Mouse (Mus musculus): ENCODE measurements at regions not wholly inside any gene's neighbourhood (a gene's known extent, or its start where the extent isn't known, plus 50 kb on each side); places are given as distances from the start of the nearest gene placed in this dataset.

DNA sequence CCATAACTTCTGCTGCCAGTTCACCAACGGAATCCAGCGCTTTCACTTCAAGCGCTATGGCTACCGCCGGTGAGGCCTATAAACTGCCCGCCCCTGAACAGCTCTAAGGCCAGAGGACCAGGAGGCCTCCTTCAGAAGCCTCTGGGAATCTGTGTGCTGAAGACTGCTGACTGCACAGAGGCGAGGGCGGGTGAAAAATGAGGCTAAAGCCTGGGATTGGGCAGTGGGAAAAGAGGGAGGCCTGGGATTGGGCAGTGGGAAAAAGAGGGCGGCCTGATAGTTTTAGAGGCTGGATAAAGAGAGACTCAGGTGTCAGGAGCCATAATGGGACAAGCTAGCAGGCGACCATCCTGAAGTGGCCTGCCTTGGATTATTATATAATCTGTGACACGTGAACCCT lies 80.8 kb downstream of the Plekhb2 start:
- no peak for DNase-seq

- DNase-seq = no peak
Measured at GRCm38 (mm10) chr1:34943196-34943595, 93.4 kb downstream of the Plekhb2 start.

DNA sequence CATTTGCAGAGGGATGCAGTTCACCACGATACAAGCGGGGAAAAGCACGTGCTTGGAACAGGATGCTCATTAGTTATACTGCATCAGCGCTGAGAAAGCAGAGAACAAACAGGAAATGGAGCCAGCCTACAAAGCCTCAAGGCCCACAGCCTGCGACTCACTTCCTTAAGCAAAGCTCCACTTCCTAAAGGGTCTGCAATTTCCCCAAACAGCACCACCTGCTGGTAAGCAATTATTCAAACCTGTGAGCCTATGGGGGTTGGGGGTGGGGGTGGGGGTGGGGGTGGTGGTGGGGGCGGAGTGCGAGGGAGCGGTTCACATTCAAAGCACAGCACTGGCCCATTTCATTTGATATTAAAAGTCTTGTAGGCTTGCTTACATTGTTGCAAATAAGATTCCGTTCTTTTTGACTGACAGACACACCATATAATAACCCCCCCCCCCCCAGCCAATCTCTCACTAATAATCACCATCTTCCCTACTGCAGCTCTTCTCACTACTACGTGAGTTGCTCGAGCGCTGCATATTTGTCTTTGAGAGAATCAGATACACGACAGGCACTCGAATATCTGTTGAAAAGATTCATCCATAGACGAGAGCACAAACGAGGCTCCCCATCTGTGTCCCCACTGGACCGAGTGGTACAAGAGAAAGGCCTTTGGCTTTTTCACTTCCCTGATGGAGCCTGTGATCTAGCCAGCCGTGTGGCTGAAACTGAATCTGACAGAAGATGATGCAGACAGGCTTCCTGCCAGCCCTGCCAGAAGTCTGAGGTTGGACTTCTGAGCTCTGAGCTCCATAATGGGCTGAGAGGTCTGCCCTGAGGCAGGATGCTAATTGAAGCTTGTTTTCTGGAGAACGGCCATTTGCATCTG lies 112.1 kb downstream of the Plekhb2 start:
- DNase-seq = no peak

DNA sequence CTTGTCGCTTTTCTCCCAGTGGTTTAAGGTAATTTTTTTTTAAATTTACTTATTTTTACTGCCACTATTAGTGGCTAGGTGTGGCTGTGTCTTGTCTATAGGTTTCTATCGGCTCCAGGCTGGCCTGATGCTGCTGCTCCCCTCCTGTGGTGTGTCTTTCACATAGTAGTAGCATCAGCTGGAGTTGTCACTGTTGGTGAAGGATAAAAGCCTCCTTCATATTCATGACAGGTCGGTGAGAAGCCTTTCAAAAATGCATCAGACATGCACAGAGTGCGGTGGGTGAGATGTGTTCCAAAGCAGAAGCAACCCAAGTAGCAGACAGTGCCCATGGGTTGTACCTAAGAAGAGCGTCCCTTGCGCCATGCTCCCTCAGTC lies 112.7 kb downstream of the Plekhb2 start:
- DNase-seq = no peak

DNA sequence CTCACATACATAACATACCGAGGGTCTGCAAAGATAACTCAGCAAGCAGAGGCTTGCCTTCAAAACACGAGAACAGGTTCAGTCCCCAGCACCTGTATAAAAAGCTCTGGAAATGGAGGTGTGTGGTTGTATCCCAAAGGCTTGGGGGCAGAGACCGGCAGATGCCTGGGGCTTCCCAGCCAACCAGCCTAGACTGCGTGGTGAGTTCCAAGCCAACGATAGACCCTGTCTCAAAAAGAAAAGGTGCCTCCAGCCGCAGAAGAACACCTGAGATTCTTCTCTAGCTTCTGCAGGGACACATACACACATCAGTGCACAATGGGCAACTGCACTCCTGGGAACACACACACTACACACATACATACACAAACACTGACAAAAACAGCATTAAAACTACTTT lies 125.0 kb downstream of the Plekhb2 start:
- DNase-seq = no peak

- DNase-seq = no peak
Measured at GRCm38 (mm10) chr1:34978156-34978555, 128.4 kb downstream of the Plekhb2 start.

- no peak for DNase-seq
Measured at GRCm38 (mm10) chr1:34979350-34979749, 129.6 kb downstream of the Plekhb2 start.

DNA sequence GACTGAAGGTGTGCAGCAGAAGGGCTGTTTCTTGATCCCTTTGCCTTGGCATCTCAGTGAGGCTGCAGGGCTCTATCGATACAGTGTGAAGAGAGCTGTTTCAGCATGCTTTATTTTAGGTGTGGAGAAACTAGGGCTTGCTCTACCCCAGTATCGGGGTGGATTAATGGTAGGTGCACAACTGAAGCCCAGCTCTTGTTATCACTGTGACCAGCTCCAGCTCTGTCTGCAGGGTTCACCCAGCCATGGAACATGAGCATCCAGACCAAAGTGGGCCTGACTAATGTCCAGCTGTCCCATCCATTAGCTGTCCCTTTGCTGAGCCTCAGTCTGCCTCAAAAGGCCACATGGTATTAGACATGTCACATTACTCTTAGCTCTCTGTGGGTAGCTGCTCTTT lies 132.2 kb downstream of the Plekhb2 start:
- DNase-seq = no peak

DNA sequence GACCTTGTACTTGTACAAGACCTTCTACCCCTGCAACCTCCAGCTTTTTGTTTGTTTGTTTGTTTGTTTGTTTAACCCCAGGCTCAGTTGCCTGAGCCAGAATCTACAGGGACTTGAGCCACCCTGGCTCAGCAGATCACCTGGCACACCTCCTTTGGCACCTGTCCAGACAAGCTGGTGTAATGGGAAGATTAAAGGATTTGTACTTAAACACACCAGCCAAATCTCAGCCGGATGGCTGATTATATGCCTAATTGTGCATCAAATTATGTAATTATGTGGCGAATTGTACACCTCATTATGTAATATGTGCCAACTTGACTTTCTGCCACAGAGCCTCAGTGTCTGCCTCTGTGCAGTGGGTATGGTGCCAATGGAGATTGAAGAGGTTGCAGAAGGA lies 133.2 kb downstream of the Plekhb2 start:
- DNase-seq = no peak

GRCm38 (mm10) chr1:34986861-34987260 lies 137.1 kb downstream of the Plekhb2 start:
- no peak for DNase-seq

DNA sequence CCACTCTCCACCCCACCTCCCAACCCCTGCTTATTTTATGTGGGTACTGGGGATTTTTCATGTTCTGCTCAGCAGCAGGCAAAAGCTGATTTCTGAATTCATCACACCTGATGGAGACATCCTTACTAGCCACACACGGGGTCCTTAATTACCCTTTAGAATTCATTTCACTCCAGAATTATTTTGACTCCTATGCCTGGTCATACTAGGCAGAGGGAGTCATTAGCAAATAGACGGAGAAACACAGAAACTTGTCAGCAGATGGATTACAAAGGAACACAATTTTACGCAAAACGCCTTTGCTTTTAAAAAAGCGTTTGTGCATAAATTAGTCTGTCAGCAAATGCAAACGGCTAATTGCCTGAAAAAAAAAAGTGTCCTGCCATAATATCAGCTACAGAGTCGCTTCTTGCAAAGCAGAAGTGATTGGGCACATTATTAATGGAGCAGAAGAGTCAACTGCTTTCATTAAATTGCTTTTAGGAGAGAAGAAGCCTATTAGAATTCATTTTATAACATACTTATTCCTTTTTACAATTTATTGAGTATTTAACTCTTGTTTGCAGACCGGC lies 138.0 kb downstream of the Plekhb2 start:
- no peak for DNase-seq

DNA sequence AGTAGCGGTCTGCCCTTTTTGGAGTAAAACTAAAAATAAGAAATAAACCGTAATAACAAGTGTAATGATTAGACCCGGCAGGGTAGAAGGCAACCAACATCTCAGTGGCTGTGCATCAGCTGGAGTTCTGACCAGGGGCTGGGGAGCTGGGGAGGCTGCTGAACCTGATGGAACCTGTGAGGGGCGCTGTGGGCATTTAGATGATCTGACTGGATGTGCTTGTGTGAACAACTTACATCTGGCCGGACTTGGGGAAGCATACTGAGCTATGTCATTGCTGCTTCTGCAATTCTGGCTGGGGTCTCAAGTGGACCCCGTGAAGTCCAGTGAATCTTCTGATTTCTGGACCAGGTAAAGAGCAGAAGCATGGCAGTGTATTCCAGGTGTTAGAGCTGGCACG lies 138.4 kb downstream of the Plekhb2 start:
- DNase-seq = no peak

- DNase-seq = no peak
Measured at GRCm38 (mm10) chr1:35000801-35001200, 151.0 kb downstream of the Plekhb2 start.

- DNase-seq = peak; percentile 16
Measured at GRCm38 (mm10) chr1:35017471-35017870, 167.7 kb downstream of the Plekhb2 start.

DNA sequence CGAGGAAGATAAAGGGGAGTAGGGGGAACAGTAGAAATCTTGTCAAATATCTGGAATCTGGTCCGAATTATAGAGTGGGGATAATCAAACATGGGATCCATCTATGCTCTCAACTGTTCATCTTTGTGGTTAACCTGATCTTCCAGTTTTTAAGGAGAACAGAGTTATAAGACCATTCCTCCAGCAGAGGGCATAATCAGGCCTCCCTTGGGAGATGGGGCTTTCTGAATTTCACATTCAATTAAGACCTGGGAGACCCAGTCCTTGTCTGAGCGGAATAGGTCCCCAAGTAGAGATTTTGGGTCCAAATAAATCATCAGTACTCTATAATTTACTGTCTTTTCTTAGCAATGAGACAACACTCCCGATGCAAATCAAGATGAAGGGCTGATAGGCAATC lies 182.8 kb downstream of the Plekhb2 start:
- DNase-seq = no peak

GRCm38 (mm10) chr1:35072811-35073210 lies 223.0 kb downstream of the Plekhb2 start:
- DNase-seq = no peak

GRCm38 (mm10) chr1:35094873-35095272 lies 245.1 kb downstream of the Plekhb2 start:
- no peak for DNase-seq

GRCm38 (mm10) chr1:35095785-35096184 lies 246.0 kb downstream of the Plekhb2 start:
- DNase-seq = no peak

DNA sequence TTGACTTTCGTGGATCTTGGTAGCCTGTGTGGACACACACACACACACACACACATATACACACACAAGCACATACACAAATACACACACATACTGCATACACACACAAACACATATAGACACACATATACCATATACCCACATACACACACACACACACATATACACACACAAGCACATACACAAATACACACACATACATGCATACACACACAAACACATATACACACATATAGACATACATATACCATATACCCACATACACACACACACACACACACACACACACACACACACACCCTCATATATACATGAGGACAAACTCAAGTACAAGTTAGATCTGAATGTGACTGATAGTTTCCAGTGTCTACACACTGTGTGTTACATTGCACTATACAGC lies 256.9 kb downstream of the Plekhb2 start:
- DNase-seq = no peak

DNA sequence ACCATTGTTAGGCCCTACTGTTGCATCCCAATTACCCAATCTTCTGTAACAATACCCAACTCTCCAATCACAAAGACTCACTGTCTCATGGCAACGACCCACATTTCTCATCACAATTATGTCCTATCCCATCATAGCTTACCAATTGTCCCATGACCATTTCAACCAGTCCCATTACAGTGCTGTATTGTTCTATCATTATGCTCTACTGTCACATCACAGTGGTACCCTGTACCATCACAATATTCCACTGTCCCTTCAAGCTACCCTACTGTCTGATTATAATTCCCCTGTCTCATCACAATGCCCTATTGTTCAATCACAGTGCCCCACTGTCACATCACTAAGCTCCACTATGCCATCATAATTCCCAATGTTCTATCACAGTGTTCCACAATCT lies 260.0 kb downstream of the Plekhb2 start:
- no peak for DNase-seq

DNA sequence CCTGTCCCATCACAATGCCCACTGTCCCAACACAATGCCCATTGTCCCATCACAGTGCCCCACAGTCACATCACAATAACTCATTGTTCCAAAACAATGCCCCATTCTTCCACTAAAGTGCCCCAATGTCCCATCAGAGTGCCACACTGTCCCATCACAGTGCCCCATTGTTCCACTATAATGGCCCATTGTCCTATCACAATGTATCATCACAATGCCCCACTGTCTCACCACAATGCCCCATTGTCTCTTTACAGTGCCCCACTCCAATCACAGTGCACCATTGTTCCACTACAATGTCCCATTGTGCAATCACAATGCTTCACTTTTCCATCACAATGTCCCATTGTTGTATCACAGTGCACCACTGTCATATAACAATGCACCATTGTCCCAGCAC lies 265.7 kb downstream of the Plekhb2 start:
- DNase-seq = no peak

DNA sequence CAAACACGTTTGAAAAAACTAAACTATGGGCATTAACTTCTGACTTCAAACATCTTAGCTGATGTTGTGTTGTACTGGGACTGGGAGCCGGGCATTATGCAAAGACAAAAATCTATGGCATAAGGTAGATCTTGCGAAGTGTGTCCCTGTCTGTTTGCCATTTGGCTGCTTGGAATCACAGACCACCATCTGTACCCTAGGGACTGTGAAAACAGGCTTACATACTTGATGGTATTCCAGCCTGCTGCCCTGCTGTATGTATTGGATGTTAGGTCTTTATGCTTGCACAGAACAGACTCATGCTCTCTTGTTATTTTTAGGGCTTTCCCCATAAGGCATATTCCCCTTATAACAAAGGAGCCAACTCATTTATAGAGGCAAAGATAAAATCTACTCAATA lies 288.1 kb downstream of the Plekhb2 start:
- no peak for DNase-seq

DNA sequence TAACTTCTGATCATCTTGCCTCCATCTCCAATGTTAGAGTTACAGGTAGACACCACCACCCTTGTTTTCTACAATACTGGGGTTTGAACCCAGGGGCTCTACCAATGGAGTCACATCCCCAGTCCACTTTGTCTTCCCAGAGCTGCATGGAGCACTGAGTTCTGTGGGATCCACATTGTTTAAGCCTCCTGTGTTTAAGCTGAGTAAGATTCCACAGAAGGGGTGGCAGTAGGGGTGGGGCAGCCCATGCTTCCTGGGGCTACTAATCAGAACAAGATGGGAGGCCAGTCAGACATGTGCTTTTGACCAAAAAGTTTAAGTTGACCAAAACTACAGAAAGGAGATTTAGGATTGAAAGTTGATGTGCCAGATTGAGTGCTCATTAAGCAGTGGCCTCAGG lies 299.3 kb downstream of the Plekhb2 start:
- no peak for DNase-seq

GRCm38 (mm10) chr1:35162506-35162905 lies 312.7 kb downstream of the Plekhb2 start:
- DNase-seq = no peak
